Mouse (Mus musculus) liver, postnatal 0 days (tissue): Measurements from ENCODE around the gene Hlcs. TPM values are rescaled to one million over a fixed set of nuclear protein-coding genes. Genes with fewer than 3 reads are reported as not detected.
A peak's percentile ranks its signal among the peaks of the same experiment; 100 is the strongest.

ENCODE experiments used
- ATAC-seq: fragments of 200-750 bp; cut with Nextera tagmentation; 2 replicates; pipeline ENCODE4 v1.8.0; 2017; ENCODE audit warnings: mild to moderate bottlenecking, moderate library complexity
- DNase-seq: peaks from one replicate; pipeline ENCODE4 v3.0.0-alpha.2; 2016
- H3K27ac ChIP-seq: fragments of 300-500 bp; sonication (generic); 2 replicates; pipeline ENCODE4 v1.5.1; 2014; ENCODE audit warnings: antibody characterized with exemption, moderate library complexity, mild to moderate bottlenecking, low read depth
- H3K27me3 ChIP-seq: fragments of 300-500 bp; sonication (generic); 2 replicates; pipeline ENCODE4 v1.6.1; 2014; ENCODE audit warnings: low read length, control low read depth, mixed read lengths; ENCODE audit not compliant: insufficient read depth
- H3K36me3 ChIP-seq: fragments of 300-500 bp; sonication (generic); replicated peaks from 2 replicates; pipeline ENCODE4 v1.6.1; 2014; ENCODE audit warnings: mild to moderate bottlenecking, control low read depth, low read length, moderate library complexity, mixed read lengths; ENCODE audit not compliant: insufficient read depth
- H3K4me1 ChIP-seq: fragments of 300-500 bp; sonication (generic); 2 replicates; pipeline ENCODE4 v1.6.1; 2014; ENCODE audit warnings: antibody characterized with exemption, mild to moderate bottlenecking, control low read depth; ENCODE audit not compliant: insufficient read depth
- H3K4me2 ChIP-seq: fragments of 300-500 bp; sonication (generic); 2 replicates; pipeline ENCODE4 v1.6.1; 2014; ENCODE audit warnings: low read depth, mild to moderate bottlenecking, low read length, moderate library complexity, mixed read lengths
- H3K4me3 ChIP-seq: fragments of 300-500 bp; sonication (generic); 2 replicates; pipeline ENCODE4 v1.5.1; 2014; ENCODE audit warnings: low read depth, low read length
- H3K9ac ChIP-seq: fragments of 300-500 bp; sonication (generic); replicated peaks from 2 replicates; pipeline ENCODE4 v1.6.1; 2014; ENCODE audit warnings: mild to moderate bottlenecking, moderate library complexity
- H3K9me3 ChIP-seq: fragments of 300-500 bp; sonication (generic); 2 replicates; pipeline ENCODE4 v1.6.1; 2016; ENCODE audit warnings: mild to moderate bottlenecking, control low read depth, low read length, mixed read lengths
- CTCF ChIP-seq: sonication (generic); IDR thresholded peaks from 2 replicates; pipeline ENCODE4 v1.5.1; 2016; ENCODE audit warnings: antibody characterized with exemption, low read depth
- EP300 ChIP-seq: IDR thresholded peaks from 2 replicates; pipeline ENCODE4 v1.6.1; 2016; ENCODE audit warnings: antibody characterized with exemption, low read depth, mild to moderate bottlenecking
- WGBS: fragments of 180-500 bp; shearing (Covaris S2); extraction: QIAGEN DNeasy Blood & Tissue Kit; methylation state at CpG from one replicate; pipeline ENCODE4 v1.1.7; 2014; ENCODE audit not compliant: insufficient replicate concordance; 5-methylcytosine and 5-hydroxymethylcytosine counted together
- polyA plus RNA-seq: library from polyadenylated mRNA; unstranded; fragments of >200 nt; fragmentation: Nextera tagmentation; extraction: Ambion mirVana; gene quantifications from 2 replicates; pipeline ENCODE4 v1.2.1, GENCODE M21; 2015

The Hlcs gene
- polyA plus RNA-seq, 1 experiment from 2014 or later, result 2.9 TPM

GRCm38 (mm10) chr16:94157819-94158218 is 155.6 kb downstream of the Hlcs start:
- no peaks in the 10 kb centered on the region; the same call in 1 of the 2 replicates for H3K4me1 ChIP-seq
- H3K4me2 ChIP-seq, result no peak overlapping the region
- no peaks in the 10 kb centered on the region for H3K36me3 ChIP-seq
- DNase-seq, result no peak
- no peaks in the 10 kb centered on the region for H3K9me3 ChIP-seq
- no peaks in the 10 kb centered on the region for H3K27me3 ChIP-seq
- H3K9ac ChIP-seq, result no peak overlapping the region
- 76% methylated on average over 8 of the region's 8 CpGs for WGBS
- ATAC-seq, result no peak
- H3K27ac ChIP-seq, result no peak overlapping the region
- TF ChIP-seq EP300 (no peak), CTCF (no peak)
- no peak overlapping the region for H3K4me3 ChIP-seq

DNA sequence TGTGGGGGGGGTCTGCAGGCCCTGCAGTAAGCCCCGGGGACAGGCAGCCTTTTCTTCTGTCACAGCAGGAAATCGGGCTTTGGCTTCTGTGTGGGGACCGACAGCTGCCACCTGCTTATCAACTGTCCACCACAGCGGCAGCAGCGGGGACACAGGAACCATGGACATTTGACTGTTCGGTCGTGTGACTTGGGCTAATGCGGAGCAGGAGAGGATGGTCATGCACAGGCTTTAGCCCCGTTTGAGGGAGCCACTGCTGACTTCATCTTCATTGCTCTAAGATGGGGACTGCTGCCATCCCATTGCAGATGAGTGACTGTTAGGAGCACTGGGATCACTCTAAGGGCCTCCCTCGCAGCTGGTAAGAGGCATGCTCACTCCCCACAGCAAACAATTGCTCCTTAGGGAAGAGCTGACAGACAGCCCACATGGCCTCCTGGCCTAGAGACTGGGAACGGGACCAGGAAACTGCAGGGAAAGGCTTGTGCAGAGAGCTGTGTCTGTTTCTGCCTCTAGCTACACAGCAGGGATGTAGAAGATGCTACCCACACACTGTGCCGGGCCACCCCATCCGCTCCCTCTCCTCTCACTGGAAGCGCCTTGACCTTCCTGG is 158.2 kb downstream of the Hlcs start:
- no peaks in the 10 kb centered on the region for H3K36me3 ChIP-seq
- TF ChIP-seq EP300 (no peak), CTCF (no peak)
- H3K4me2 ChIP-seq, result no peak overlapping the region
- 54% methylated on average over 14 of the region's 14 CpGs for WGBS
- H3K9ac ChIP-seq, result no peak overlapping the region
- no peak overlapping the region for H3K27ac ChIP-seq
- H3K9me3 ChIP-seq, result no peaks in the 10 kb centered on the region
- DNase-seq (no peak), ATAC-seq (no peak)
- H3K4me3 ChIP-seq, result no peak overlapping the region
- peaks cover 6% of the 10 kb centered on the region; the same call in 1 of the 2 replicates for H3K4me1 ChIP-seq
- no peaks in the 10 kb centered on the region for H3K27me3 ChIP-seq

DNA sequence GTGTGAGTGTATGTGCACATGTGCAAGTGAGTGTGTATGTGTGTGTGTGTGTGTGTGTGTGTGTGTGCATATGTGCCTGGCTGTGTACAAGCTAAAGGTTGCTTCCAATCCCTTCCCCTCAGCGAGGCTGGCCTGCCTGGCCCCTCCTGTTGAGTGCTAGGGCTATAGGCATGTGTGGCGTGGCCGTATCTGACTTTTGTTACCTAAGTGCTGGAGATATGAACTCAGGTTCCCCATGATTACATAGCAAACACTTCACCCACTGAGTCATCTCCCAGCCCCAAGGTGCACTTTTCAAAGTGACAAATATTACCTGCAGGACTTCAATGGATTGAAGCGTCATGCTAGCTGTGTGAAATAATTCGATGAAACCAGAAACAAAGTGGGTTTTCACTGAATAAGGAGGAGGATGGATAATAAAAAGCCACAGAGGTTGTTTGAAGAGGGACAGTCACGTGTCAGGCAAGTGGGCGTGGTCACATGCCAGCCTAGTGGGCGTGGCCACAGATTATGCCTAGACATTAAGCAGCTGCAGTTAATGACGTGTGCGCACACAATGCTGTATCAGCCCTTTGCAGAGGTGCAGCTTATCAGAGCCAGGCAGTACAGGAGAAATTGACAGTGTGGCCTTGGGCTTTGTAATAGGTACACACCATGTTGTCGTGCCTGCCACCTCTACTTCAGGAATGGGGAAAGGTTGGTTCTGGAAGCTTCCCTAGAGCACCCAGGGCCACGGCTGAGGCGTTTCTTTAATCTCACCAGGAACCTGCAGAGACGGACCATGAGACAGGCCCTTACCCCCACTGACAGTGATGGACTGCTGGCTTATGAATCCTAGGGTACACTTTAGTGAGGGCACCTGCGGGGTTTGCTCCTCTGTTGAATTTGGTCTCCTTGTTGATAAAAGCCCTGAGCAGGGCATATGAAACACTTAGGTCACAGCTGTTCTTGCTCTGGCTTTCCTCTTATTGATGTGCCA is 163.0 kb downstream of the Hlcs start:
- H3K27me3 ChIP-seq, result no peaks in the 10 kb centered on the region
- 0 out of 2 replicates have a peak overlapping the region, but pooled peaks have one; percentile 24 for H3K27ac ChIP-seq
- peak; percentile 81 for DNase-seq
- H3K9ac ChIP-seq, result no peak overlapping the region
- ATAC-seq, result peak; percentile 99
- H3K4me1 ChIP-seq, result peaks cover 8% of the 10 kb centered on the region; the same call in 1 of the 2 replicates
- no peaks in the 10 kb centered on the region for H3K36me3 ChIP-seq
- peak overlapping the region; percentile 24; the same call in 1 of the 2 replicates for H3K4me2 ChIP-seq
- WGBS, result 58% methylated on average over 15 of the region's 15 CpGs
- H3K4me3 ChIP-seq, result no peak overlapping the region
- TF ChIP-seq EP300 (peak; percentile 90), CTCF (no peak)
- no peaks in the 10 kb centered on the region for H3K9me3 ChIP-seq

DNA sequence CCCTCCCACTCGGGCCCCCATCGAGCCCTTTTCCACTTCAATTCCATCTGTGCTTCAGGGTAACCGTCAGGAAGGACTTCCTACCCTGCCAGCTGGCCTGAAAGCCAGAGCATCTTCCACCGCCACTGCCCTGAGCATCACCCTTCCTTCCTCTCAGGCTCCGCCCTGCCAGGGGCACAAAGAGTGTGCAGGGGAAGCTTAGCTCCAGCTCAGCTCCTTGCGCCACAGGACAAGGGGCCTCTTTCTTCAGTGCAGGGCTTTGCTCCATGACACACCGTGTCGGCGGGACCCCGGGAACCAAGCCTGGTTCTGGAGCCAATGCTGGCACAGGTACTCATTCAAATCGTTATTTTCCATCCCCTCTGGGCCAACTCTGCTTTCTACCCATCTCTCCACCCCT is 165.2 kb downstream of the Hlcs start:
- no peak overlapping the region for H3K9ac ChIP-seq
- H3K27ac ChIP-seq, result no peak overlapping the region
- no peak for DNase-seq
- H3K4me1 ChIP-seq, result peaks cover 8% of the 10 kb centered on the region; the same call in 1 of the 2 replicates
- 38% methylated on average over 11 of the region's 11 CpGs for WGBS
- no peaks in the 10 kb centered on the region for H3K9me3 ChIP-seq
- ATAC-seq, result no peak
- no peak for TF ChIP-seq CTCF
- TF ChIP-seq EP300, result no peak
- no peak overlapping the region for H3K4me2 ChIP-seq
- H3K27me3 ChIP-seq, result no peaks in the 10 kb centered on the region
- H3K36me3 ChIP-seq, result no peaks in the 10 kb centered on the region
- no peak overlapping the region for H3K4me3 ChIP-seq

DNA sequence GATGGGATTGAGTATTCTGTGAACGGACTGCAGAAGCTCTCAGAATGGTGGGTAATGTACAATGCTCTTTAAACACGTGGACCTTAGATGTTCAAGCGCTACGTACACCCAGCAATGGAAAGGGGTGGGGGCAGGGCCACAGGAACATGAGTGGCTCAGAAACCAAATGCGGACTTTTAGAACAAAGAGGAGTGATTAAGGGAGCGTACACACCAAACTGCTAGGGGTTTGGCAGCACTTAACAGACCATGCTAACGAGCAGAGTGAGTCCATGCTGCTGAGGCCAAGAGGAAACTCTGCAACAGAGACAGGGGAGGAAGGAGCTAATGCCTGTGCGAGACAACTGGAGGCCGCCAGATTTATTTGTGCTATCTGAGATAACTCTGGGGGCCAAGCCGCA is 170.0 kb downstream of the Hlcs start:
- ATAC-seq (no peak), DNase-seq (no peak)
- Histone ChIP-seq H3K4me2 (no peak overlapping the region), H3K9ac (no peak overlapping the region), H3K4me3 (no peak overlapping the region), H3K36me3 (peaks cover 4% of the 10 kb centered on the region; the same call in 1 of the 2 replicates), H3K27ac (no peak overlapping the region), H3K4me1 (peaks cover 2% of the 10 kb centered on the region; the same call in 1 of the 2 replicates), H3K27me3 (no peaks in the 10 kb centered on the region), H3K9me3 (peaks cover under 1% of the 10 kb centered on the region; the same call in 1 of the 2 replicates)
- WGBS, result 43% methylated on average over 10 of the region's 10 CpGs
- TF ChIP-seq EP300 (no peak), CTCF (no peak)

DNA sequence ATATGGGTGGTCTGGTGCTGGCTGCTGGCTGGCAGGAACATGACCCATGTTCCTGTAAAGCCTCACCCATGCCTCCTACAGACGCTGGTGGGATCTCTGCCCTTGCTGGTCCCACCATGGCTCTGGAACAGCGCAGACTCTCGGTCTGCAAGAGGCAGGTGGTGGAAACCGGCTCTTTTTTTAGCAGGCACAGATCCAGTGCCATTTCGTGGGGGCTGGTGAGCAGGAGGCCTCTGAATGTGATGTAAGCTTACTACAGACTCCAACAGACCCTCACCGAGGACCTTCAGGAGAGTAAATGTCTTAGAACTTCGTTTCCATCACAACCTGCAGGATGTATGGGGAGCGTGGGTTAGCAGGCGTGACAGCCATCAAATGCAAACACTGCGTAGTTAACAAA is 172.6 kb downstream of the Hlcs start:
- no peak for ATAC-seq

More for the DNA sequence above, 172.6 kb downstream of the Hlcs start:
- no peak overlapping the region for H3K9ac ChIP-seq
- TF ChIP-seq CTCF (no peak), EP300 (no peak)
- no peak overlapping the region for H3K4me2 ChIP-seq
- H3K27ac ChIP-seq, result no peak overlapping the region
- 67% methylated on average over 10 of the region's 10 CpGs for WGBS
- H3K36me3 ChIP-seq, result peaks cover 4% of the 10 kb centered on the region; the same call in 1 of the 2 replicates
- H3K4me3 ChIP-seq, result no peak overlapping the region
- DNase-seq, result no peak
- no peaks in the 10 kb centered on the region for H3K27me3 ChIP-seq
- peaks cover 4% of the 10 kb centered on the region; the same call in 1 of the 2 replicates for H3K9me3 ChIP-seq
- no peaks in the 10 kb centered on the region for H3K4me1 ChIP-seq
